Mouse (Mus musculus): Measurements from ENCODE around the gene Tepsin. TPM values are rescaled to one million over a fixed set of nuclear protein-coding genes. Genes with fewer than 3 reads are reported as not detected.

Gene Tepsin
- polyA plus RNA-seq, 1 experiment from 2014 or later: 24.2 TPM

GRCm38 (mm10) chr11:120071731-120072320 lies 26.7 kb downstream of the Tepsin start:
- H3K9ac ChIP-seq: no peak overlapping the region
- H3K4me2 ChIP-seq: no peak overlapping the region
- ATAC-seq (replicated peaks): no peak
- H3K27ac ChIP-seq: no peak overlapping the region
- no peaks in the 10 kb centered on the region for H3K27me3 ChIP-seq (replicated peaks)
- 87% methylated on average over 7 of the region's 7 CpGs for WGBS
- H3K4me1 ChIP-seq: no peaks in the 10 kb centered on the region
- H3K9me3 ChIP-seq: no peaks in the 10 kb centered on the region
- H3K4me3 ChIP-seq: no peak overlapping the region
- peaks cover 38% of the 10 kb centered on the region for H3K36me3 ChIP-seq (replicated peaks)

DNA sequence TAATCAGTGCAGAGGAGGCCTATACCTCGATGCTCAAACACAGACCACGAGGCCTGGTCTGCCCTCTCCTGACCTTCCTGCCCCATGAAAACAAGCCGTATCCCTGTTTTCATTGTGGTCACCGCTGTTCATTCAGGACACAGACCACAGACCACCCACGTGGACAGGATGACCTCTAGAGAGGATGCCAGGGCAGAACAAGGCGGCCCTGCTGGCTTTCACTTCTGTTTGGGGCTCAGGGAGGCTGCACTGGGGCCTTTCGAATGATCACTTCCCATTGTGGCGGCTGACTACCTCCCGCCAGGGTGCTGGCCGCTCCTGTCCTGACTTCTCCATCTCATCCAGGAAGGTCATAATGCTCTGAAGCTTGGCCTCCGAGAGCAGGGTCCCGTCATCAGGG lies 27.5 kb downstream of the Tepsin start:
- Histone ChIP-seq H3K4me3 (no peak overlapping the region), H3K9me3 (no peaks in the 10 kb centered on the region), H3K4me2 (no peak overlapping the region), H3K9ac (no peak overlapping the region), H3K36me3 (replicated peaks) (peaks cover 40% of the 10 kb centered on the region), H3K27ac (no peak overlapping the region), H3K27me3 (replicated peaks) (no peaks in the 10 kb centered on the region), H3K4me1 (no peaks in the 10 kb centered on the region)
- ATAC-seq (replicated peaks): no peak
- WGBS: 38% methylated on average over 12 of the region's 12 CpGs

DNA sequence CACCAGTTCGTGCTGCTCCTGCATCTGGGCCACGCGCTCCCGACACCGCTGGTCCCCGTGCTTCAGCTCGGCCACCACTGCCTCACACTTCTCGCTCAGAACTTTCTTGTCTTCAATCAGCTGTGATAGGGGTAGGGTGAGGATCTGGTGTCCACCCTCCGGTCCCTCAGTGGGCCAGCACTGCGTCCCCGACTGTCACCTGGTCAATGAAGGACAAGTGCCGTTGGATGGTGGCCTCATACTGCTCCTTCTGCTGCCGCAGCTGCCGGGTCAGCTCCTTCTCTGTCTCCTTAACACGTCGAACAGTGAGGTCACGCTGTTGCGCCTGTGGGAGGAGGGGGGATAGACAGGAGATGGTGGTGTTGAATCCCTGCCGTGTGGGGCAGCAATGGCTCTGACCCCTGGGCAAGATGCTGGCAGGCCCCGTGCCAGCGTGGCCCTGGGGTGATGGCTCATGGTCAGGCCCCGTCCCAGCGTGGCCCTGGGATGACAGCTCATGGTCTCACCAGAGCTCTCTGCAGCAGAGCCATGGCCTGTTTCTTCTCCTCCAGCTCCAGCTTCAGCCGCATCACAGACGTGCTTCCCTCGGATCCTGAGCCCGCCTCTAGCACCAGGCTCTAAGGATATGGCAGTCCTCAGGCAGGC lies 28.1 kb downstream of the Tepsin start:
- no peaks in the 10 kb centered on the region for H3K9me3 ChIP-seq
- peaks cover 37% of the 10 kb centered on the region for H3K36me3 ChIP-seq (replicated peaks)
- 90% methylated on average over 27 of the region's 27 CpGs for WGBS
- H3K27me3 ChIP-seq (replicated peaks): no peaks in the 10 kb centered on the region
- ATAC-seq (replicated peaks): no peak
- no peak overlapping the region for H3K27ac ChIP-seq
- no peak overlapping the region for H3K4me2 ChIP-seq
- no peak overlapping the region for H3K4me3 ChIP-seq
- no peaks in the 10 kb centered on the region for H3K4me1 ChIP-seq
- H3K9ac ChIP-seq: no peak overlapping the region

DNA sequence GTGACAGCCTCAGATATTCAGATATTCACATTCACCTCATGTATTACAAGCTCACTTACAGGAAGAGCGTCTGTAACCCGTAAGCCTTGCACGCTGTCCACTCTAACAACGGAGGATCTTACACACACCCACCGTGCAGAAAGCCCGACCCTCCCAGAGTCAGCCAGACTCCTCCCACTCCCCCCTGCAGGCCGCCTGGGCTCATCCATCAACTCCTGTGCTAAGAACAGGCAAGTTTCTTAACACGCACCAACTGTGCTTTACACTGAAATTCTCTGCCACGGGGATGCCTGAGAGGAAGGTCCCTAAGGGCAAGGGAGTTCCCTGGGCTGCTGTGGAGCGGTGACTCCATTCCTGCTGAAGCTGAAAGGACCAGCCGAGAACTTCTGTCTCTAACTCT lies 29.3 kb downstream of the Tepsin start:
- H3K4me2 ChIP-seq: no peak overlapping the region
- 50% methylated on average over 11 of the region's 11 CpGs for WGBS
- ATAC-seq (replicated peaks): no peak
- H3K9me3 ChIP-seq: no peaks in the 10 kb centered on the region
- peaks cover 39% of the 10 kb centered on the region; the same call in 1 of the 2 replicates for H3K36me3 ChIP-seq (replicated peaks)
- H3K27ac ChIP-seq: no peak overlapping the region
- no peak overlapping the region for H3K9ac ChIP-seq
- H3K4me3 ChIP-seq: no peak overlapping the region
- H3K27me3 ChIP-seq (replicated peaks): no peaks in the 10 kb centered on the region
- H3K4me1 ChIP-seq: no peaks in the 10 kb centered on the region

DNA sequence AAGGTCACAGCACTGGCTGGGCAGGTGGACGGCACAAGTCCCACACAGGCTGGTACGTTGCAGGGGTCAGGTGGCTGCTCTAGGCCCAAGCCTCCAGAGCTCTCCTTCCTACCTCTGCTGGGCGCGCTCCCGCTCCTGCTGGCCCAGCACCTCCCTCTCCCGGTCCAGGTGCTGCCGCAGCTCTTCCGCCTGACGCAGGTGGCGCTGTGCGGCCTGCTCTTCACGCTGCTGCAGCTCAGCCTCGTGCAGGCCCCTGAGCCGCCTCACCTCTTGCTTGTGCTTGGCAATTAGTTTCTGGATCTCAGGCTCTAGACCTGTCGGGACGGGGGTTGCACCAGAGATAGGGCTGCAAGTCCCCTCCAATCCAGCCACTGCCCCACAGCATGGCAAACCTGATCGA lies 30.7 kb downstream of the Tepsin start:
- no peak overlapping the region for H3K4me2 ChIP-seq
- no peaks in the 10 kb centered on the region for H3K27me3 ChIP-seq (replicated peaks)
- H3K4me3 ChIP-seq: no peak overlapping the region
- ATAC-seq (replicated peaks): no peak
- no peaks in the 10 kb centered on the region for H3K4me1 ChIP-seq
- H3K9ac ChIP-seq: no peak overlapping the region
- no peak overlapping the region for H3K27ac ChIP-seq
- peaks cover 39% of the 10 kb centered on the region; the same call in 1 of the 2 replicates for H3K36me3 ChIP-seq (replicated peaks)
- 57% methylated on average over 17 of the region's 17 CpGs for whole genome bisulfite sequencing
- no peaks in the 10 kb centered on the region for H3K9me3 ChIP-seq

DNA sequence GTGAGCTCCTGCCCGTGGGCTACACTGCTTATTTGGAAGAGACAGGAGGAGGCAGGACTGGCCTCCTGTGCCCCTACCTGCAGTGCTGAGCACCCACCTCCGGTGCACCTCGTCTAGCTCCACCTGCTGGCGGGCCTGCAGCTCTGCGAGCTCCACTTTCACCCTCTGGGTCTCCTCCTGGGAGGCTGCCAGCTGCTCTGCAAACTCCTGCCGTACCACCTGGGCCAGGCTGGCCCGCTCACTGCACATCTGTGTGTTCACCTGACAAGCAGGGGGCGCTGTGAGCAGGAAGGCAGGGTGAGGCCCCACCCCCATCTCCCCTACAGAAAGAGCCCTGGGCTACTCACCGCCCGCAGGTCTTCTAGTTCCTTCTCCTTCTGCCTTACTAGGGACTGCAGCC lies 33.2 kb downstream of the Tepsin start:
- Histone ChIP-seq H3K9ac (no peak overlapping the region), H3K36me3 (replicated peaks) (peaks cover 23% of the 10 kb centered on the region; the same call in 1 of the 2 replicates), H3K4me3 (no peak overlapping the region), H3K27me3 (replicated peaks) (no peaks in the 10 kb centered on the region), H3K9me3 (no peaks in the 10 kb centered on the region), H3K4me1 (no peaks in the 10 kb centered on the region), H3K4me2 (no peak overlapping the region), H3K27ac (no peak overlapping the region)
- 0 out of 2 replicates have a peak, but pooled peaks have one; percentile 27 for ATAC-seq (replicated peaks)
- 38% methylated on average over 10 of the region's 10 CpGs for WGBS

DNA sequence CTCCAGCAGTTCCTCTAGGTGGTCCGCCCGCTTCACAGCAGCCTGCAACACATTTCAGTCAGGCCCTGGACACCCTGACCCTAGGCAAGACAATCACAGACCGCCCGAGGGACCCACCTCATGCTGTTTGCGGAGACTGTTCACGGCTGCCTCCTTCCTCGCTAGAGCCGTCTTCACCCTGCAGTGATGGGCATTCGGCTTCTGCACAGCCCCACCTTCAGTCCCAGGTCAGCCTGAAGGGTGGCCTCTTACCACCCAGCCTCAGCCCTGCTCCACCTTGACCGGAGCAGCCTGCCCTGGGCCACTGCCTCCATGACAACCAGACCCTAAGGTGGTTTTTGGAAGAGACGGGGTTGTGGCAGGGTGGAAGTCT lies 33.9 kb downstream of the Tepsin start:
- Histone ChIP-seq H3K27ac (no peak overlapping the region), H3K4me2 (no peak overlapping the region), H3K27me3 (replicated peaks) (no peaks in the 10 kb centered on the region), H3K36me3 (replicated peaks) (peaks cover 20% of the 10 kb centered on the region; the same call in 1 of the 2 replicates), H3K9ac (no peak overlapping the region), H3K4me1 (no peaks in the 10 kb centered on the region), H3K4me3 (no peak overlapping the region), H3K9me3 (no peaks in the 10 kb centered on the region)
- 92% methylated on average over 11 of the region's 11 CpGs for WGBS
- no peak for ATAC-seq (replicated peaks)

DNA sequence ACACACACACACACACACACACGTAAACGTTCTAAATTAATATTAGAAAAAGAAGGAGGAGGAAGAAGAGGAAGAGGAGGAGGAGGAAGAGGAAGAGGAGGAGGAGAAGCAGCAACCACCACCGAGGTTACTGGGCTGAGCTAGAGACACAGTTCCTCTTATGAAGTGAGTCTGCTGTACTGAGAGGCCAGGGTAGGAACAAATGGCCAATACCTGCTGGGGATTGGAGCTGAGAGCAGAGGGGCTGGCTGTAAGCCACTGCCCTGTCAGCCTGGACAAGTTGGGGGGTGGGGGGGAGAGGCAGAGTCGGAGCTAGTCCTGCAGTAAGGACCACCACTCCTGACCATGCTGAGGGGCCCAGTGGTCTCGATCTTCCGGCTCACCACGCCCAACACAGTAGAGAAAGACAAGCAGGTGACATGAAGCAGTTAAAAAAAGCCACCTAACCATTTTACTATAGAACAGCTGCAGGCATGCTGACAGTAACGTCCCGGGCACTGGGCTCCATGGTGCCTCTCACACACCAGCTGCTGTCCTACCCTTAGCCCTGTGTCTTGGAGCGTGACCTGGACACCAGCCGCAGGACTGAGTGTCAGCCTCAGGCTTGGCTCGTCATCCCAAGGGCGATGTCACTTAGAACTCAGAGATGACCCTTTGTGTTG lies 34.4 kb downstream of the Tepsin start:
- no peaks in the 10 kb centered on the region for H3K9me3 ChIP-seq
- no peaks in the 10 kb centered on the region for H3K27me3 ChIP-seq (replicated peaks)
- no peak for ATAC-seq (replicated peaks)
- 83% methylated on average over 13 of the region's 13 CpGs for WGBS
- H3K9ac ChIP-seq: no peak overlapping the region
- H3K36me3 ChIP-seq (replicated peaks): peaks cover 20% of the 10 kb centered on the region; the same call in 1 of the 2 replicates
- H3K4me2 ChIP-seq: no peak overlapping the region
- no peak overlapping the region for H3K4me3 ChIP-seq
- H3K27ac ChIP-seq: no peak overlapping the region
- no peaks in the 10 kb centered on the region for H3K4me1 ChIP-seq

- Histone ChIP-seq H3K36me3 (replicated peaks) (peaks cover 15% of the 10 kb centered on the region; the same call in 1 of the 2 replicates), H3K27me3 (replicated peaks) (no peaks in the 10 kb centered on the region), H3K9ac (no peak overlapping the region), H3K4me3 (no peak overlapping the region), H3K9me3 (no peaks in the 10 kb centered on the region), H3K4me2 (no peak overlapping the region), H3K27ac (no peak overlapping the region), H3K4me1 (no peaks in the 10 kb centered on the region)
- no peak for ATAC-seq (replicated peaks)
- WGBS: 89% methylated on average over 5 of the region's 5 CpGs
These were observed 35.2 kb downstream of the Tepsin start for GRCm38 (mm10) chr11:120063326-120063725.

DNA sequence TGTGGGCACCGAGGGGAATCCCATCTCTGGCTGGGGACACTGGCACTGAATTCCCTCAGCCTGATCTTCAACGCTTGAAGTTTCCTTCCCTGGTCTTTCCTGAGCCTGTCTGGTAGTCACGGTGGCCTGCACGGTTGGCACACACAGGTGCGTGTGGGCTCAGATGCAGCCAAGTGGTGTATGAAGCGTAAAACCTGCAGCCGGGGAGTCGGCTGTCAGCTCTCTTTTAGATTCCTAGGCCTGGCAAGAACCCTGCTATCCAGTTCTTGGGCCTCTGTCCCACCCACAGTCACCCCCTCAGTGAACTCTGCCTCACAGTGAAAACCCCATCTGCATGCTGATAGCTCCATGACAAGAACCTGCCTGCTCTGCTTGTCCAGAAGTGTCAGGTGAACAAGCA lies 37.9 kb downstream of the Tepsin start:
- no peak for ATAC-seq (replicated peaks)
- H3K36me3 ChIP-seq (replicated peaks): peaks cover 7% of the 10 kb centered on the region; the same call in 1 of the 2 replicates
- 87% methylated on average over 8 of the region's 8 CpGs for WGBS

DNA sequence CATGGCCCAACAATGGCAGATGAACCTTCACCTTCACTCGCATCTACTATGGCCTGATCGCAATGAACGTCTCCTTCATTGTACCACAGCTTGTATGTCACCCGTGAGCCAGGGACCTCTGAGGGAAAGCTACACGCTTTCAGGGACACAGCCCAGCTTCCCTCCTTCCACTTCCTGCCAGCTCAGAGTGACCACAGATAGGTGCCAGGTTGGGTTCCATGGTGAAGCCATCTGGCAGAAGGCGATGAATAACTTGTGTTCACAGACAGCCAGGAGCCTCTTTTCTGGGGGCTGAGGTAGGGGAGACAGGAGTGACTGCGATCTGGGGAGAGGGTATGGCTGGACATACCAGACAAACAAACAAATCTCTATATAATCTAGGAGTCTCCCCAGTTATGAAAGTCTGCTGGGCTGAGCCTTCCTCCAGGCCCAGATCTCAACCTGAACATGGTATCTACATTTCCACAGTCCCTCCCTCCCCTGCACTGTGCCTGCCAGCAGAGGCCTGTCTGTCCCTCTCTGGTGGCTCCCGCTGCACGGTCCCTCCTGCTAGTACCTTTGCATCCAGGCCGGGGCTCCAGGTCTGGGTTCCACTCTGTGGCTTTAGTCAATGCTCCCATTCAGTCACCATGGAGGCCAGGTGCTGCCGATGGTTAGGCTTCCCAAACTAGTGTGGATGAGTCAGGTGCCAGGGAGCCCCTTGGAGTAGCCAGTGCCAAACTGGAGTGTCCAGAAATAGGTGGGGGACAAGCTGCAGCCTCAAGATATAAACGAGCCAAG lies 42.4 kb downstream of the Tepsin start:
- no peak overlapping the region for H3K4me2 ChIP-seq
- H3K27me3 ChIP-seq (replicated peaks): no peaks in the 10 kb centered on the region
- no peaks in the 10 kb centered on the region for H3K36me3 ChIP-seq (replicated peaks)
- WGBS: 88% methylated on average over 12 of the region's 12 CpGs
- peaks cover 5% of the 10 kb centered on the region; the same call in 1 of the 2 replicates for H3K4me1 ChIP-seq
- H3K9me3 ChIP-seq: no peaks in the 10 kb centered on the region
- H3K4me3 ChIP-seq: no peak overlapping the region
- no peak overlapping the region for H3K27ac ChIP-seq
- no peak for ATAC-seq (replicated peaks)
- no peak overlapping the region for H3K9ac ChIP-seq

More for the DNA sequence above, 37.9 kb downstream of the Tepsin start:
- Histone ChIP-seq H3K27ac (no peak overlapping the region), H3K4me3 (no peak overlapping the region), H3K9me3 (no peaks in the 10 kb centered on the region), H3K27me3 (replicated peaks) (no peaks in the 10 kb centered on the region), H3K4me2 (no peak overlapping the region), H3K4me1 (no peaks in the 10 kb centered on the region), H3K9ac (no peak overlapping the region)

GRCm38 (mm10) chr11:120053846-120054245 lies 44.7 kb downstream of the Tepsin start:
- Histone ChIP-seq H3K27ac (no peak overlapping the region), H3K27me3 (replicated peaks) (no peaks in the 10 kb centered on the region), H3K4me2 (no peak overlapping the region), H3K9ac (no peak overlapping the region), H3K4me3 (no peak overlapping the region), H3K36me3 (replicated peaks) (no peaks in the 10 kb centered on the region), H3K4me1 (peaks cover 13% of the 10 kb centered on the region), H3K9me3 (no peaks in the 10 kb centered on the region)
- no peak for ATAC-seq (replicated peaks)
- 81% methylated on average over 4 of the region's 4 CpGs for WGBS

Data from midbrain, embryonic 15.5 days (tissue).